Mouse (Mus musculus) kidney, postnatal 0 days (tissue): ENCODE results near the gene Nav1. TPM values are rescaled to one million over a fixed set of nuclear protein-coding genes. Genes with fewer than 3 reads are reported as not detected.

ENCODE experiments used
- ATAC-seq: fragments of 200-750 bp; cut with Nextera tagmentation; replicated peaks from 2 replicates; pipeline ENCODE4 v1.8.0; 2017; ENCODE audit warnings: low read depth, moderate number of reproducible peaks, moderate TSS enrichment, moderate library complexity; ENCODE audit not compliant: low FRiP score
- DNase-seq: peaks from one replicate; pipeline ENCODE4 v3.0.0-alpha.2; 2016; ENCODE audit warnings: low spot score
- H3K27ac ChIP-seq: fragments of 300-500 bp; sonication (generic); 2 replicates; pipeline ENCODE4 v1.5.1; 2014; ENCODE audit warnings: mild to moderate bottlenecking
- H3K27me3 ChIP-seq: fragments of 300-500 bp; sonication (generic); 2 replicates; pipeline ENCODE4 v1.6.1; 2014; ENCODE audit warnings: low read length, mixed read lengths; ENCODE audit not compliant: insufficient read depth
- H3K36me3 ChIP-seq: fragments of 300-500 bp; sonication (generic); 2 replicates; pipeline ENCODE4 v1.6.1; 2014; ENCODE audit warnings: low read length, mixed read lengths; ENCODE audit not compliant: insufficient read depth
- H3K4me1 ChIP-seq: fragments of 300-500 bp; sonication (generic); replicated peaks from 2 replicates; pipeline ENCODE4 v1.6.1; 2014; ENCODE audit warnings: antibody characterized with exemption, low read length, mixed read lengths; ENCODE audit not compliant: insufficient read depth
- H3K4me2 ChIP-seq: fragments of 300-500 bp; sonication (generic); 2 replicates; pipeline ENCODE4 v1.6.1; 2014; ENCODE audit warnings: mild to moderate bottlenecking, low read length, moderate library complexity, mixed read lengths
- H3K4me3 ChIP-seq: fragments of 300-500 bp; sonication (generic); replicated peaks from 2 replicates; pipeline ENCODE4 v1.5.1; 2014; ENCODE audit warnings: low read depth, low read length
- H3K9ac ChIP-seq: fragments of 300-500 bp; sonication (generic); 2 replicates; pipeline ENCODE4 v1.6.1; 2014; ENCODE audit warnings: low read depth, low read length
- H3K9me3 ChIP-seq: fragments of 300-500 bp; sonication (generic); replicated peaks from 2 replicates; pipeline ENCODE4 v1.6.1; 2016; ENCODE audit warnings: low read length, inconsistent platforms, mixed read lengths
- CTCF ChIP-seq: IDR thresholded peaks from 2 replicates; pipeline ENCODE4 v1.5.1; 2016; ENCODE audit warnings: antibody characterized with exemption, low read depth, mild to moderate bottlenecking, moderate library complexity
- WGBS: fragments of 180-500 bp; shearing (Covaris S2); extraction: QIAGEN DNeasy Blood & Tissue Kit; methylation state at CpG from one replicate; pipeline ENCODE4 v1.1.7; 2014; 5-methylcytosine and 5-hydroxymethylcytosine counted together
- polyA plus RNA-seq: library from polyadenylated mRNA; unstranded; fragments of >200 nt; fragmentation: Nextera tagmentation; extraction: Ambion mirVana; gene quantifications from 2 replicates; pipeline ENCODE4 v1.2.1, GENCODE M21; 2015

Gene Nav1
- polyA plus RNA-seq, 1 experiment from 2014 or later, result 9.1 TPM

GRCm38 (mm10) chr1:135575393-135575792 is 31.7 kb downstream of the Nav1 start:
- no peaks in the 10 kb centered on the region for H3K9me3 ChIP-seq
- no peak for ATAC-seq
- DNase-seq, result no peak
- peaks cover 2% of the 10 kb centered on the region; the same call in 1 of the 2 replicates for H3K4me1 ChIP-seq
- no peaks in the 10 kb centered on the region for H3K36me3 ChIP-seq
- TF ChIP-seq CTCF, result no peak
- no peak overlapping the region for H3K4me2 ChIP-seq
- H3K4me3 ChIP-seq, result no peak overlapping the region
- no peaks in the 10 kb centered on the region for H3K27me3 ChIP-seq
- no peak overlapping the region for H3K9ac ChIP-seq
- H3K27ac ChIP-seq, result no peak overlapping the region
- 100% methylated on average over 1 of the region's 1 CpGs for WGBS

DNA sequence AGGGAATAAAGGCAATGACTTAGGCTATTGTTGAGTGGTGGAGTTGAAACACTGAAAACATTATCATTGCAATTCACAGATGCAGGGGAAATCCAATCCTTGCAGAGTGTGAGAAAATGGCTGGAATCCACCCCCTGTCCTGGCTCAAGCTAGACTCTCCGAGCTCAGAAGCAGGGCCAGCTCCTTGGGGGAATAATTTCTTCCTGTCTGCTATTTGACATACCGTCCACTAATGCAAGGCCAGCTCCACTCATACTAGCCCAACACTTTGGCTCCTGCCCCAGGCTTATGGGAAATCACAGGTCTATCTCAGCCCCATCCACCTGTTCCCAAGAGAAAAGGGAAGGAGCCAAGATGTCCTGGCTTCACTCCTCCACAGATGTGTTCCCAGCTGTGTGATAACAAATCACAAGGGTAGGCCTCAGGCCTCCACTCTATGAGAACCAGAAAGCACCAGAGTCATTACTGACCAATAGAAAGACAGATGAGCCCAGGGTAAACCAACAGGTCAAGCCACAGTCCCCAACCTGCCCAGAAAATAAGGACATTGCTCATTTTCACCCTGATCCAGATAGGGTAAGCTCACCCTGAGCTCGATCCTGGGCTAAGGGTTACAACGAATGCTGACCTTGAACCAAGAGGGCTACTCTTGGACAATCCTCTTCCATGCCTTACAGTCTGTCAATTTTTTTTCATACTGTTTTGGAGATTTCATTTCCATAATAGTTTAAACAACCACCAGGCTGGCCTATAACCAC is 32.5 kb downstream of the Nav1 start:
- Histone ChIP-seq H3K4me1 (no peaks in the 10 kb centered on the region), H3K36me3 (no peaks in the 10 kb centered on the region), H3K9ac (no peak overlapping the region), H3K9me3 (no peaks in the 10 kb centered on the region), H3K4me3 (no peak overlapping the region), H3K4me2 (no peak overlapping the region), H3K27me3 (no peaks in the 10 kb centered on the region), H3K27ac (no peak overlapping the region)
- no peak for TF ChIP-seq CTCF
- 72% methylated on average over 4 of the region's 4 CpGs for WGBS
- ATAC-seq (no peak), DNase-seq (no peak)

DNA sequence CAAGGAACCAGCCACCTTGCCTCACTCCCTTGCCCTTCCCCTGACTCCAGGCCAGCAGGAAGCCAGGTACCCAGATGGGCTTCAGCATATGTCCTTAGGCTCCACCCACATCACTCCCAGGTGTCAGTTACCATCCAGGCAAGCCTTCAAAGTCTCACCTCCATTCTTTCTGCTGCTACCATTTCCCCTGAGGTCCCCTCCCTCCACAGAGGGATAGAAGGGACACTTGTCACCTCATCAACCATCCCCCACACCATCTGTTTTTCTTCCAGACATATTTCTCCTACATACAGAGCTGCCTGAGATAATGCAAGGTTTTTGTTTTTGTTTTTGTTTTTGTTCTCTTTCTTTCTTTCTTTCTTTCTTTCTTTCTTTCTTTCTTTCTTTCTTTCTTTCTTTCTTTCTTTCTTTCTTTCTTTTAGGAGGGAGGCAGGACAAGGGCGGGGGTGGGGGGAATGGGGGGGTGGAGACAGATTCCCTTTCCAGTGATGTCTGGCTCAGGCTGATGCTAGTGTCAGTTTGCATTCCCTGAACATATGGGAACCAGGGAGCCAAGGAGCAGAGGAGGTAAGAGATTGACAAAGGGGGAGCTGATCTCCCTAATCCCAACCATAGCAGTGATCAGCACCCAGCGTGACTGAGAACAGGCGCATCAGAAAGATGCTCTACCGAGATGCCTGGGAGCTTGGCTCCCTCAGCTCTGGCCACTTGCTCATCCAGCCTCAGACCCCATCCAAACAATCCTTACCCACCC is 34.8 kb downstream of the Nav1 start:
- WGBS, result 51% methylated on average over 4 of the region's 4 CpGs
- no peak for DNase-seq

GRCm38 (mm10) chr1:135568087-135568486 is 39.0 kb downstream of the Nav1 start:
- no peak for DNase-seq
- H3K27ac ChIP-seq, result no peak overlapping the region
- H3K27me3 ChIP-seq, result no peaks in the 10 kb centered on the region
- WGBS, result 76% methylated on average over 8 of the region's 8 CpGs
- no peak for ATAC-seq
- no peak for TF ChIP-seq CTCF
- H3K4me3 ChIP-seq, result no peak overlapping the region
- H3K4me2 ChIP-seq, result no peak overlapping the region
- peaks cover 12% of the 10 kb centered on the region for H3K4me1 ChIP-seq
- H3K9me3 ChIP-seq, result no peaks in the 10 kb centered on the region
- H3K9ac ChIP-seq, result no peak overlapping the region
- H3K36me3 ChIP-seq, result no peaks in the 10 kb centered on the region

More for the DNA sequence above, 34.8 kb downstream of the Nav1 start:
- no peak for ATAC-seq
- Histone ChIP-seq H3K4me3 (no peak overlapping the region), H3K27ac (no peak overlapping the region), H3K27me3 (no peaks in the 10 kb centered on the region), H3K9ac (no peak overlapping the region), H3K36me3 (no peaks in the 10 kb centered on the region), H3K4me2 (no peak overlapping the region), H3K9me3 (no peaks in the 10 kb centered on the region), H3K4me1 (no peaks in the 10 kb centered on the region)
- TF ChIP-seq CTCF, result no peak

DNA sequence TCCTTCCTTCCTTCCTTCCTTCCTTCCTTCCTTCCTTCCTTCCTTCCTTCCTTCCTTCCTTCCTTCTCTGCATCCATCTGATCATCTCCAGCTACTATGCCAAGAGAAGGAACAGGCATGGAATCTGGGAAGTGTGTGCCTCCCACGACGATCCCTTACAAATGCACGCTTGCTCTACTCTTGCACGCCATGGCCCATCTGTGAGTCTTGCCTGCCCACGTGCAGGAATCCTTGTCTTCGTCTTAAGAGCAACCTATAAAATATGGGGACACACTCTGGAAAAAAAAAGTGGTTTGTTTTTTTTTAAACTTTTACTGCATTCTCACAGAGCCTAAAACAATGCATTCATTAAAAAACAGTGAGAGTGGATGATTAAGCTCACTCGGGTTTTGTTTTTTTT is 40.5 kb downstream of the Nav1 start:
- no peak overlapping the region for H3K9ac ChIP-seq
- no peaks in the 10 kb centered on the region for H3K36me3 ChIP-seq
- H3K27ac ChIP-seq, result no peak overlapping the region
- peaks cover 24% of the 10 kb centered on the region for H3K4me1 ChIP-seq
- H3K4me2 ChIP-seq, result no peak overlapping the region
- DNase-seq (no peak), ATAC-seq (no peak)
- no peaks in the 10 kb centered on the region for H3K9me3 ChIP-seq
- TF ChIP-seq CTCF, result no peak
- no peaks in the 10 kb centered on the region for H3K27me3 ChIP-seq
- no peak overlapping the region for H3K4me3 ChIP-seq
- WGBS, result 54% methylated on average over 7 of the region's 7 CpGs

DNA sequence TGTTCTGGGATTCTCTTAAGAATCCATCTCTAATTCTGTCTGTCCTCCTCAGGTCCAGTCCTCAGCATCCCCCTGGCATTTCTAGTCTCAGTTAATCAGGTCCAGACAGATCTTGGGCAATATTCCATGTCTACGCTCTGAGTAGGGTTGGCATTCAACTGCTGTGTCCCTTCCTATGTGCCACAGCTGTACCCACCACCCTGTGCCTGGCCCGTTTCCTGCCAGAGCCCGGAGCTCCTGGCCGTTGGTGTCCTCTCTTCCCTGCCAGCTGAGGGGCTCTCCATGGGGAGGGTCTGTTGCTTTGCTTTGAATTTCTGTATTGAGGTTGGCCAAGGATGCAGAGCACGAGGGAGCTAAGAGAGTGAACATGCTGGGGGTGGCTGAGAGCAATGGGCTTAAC is 41.3 kb downstream of the Nav1 start:
- Histone ChIP-seq H3K4me1 (peaks cover 31% of the 10 kb centered on the region), H3K36me3 (no peaks in the 10 kb centered on the region), H3K27ac (no peak overlapping the region), H3K9me3 (no peaks in the 10 kb centered on the region), H3K4me2 (no peak overlapping the region), H3K9ac (no peak overlapping the region), H3K4me3 (no peak overlapping the region), H3K27me3 (no peaks in the 10 kb centered on the region)
- ATAC-seq, result no peak
- DNase-seq, result no peak
- TF ChIP-seq CTCF, result no peak
- 74% methylated on average over 5 of the region's 5 CpGs for WGBS
